Mouse (Mus musculus) C2C12 (cell line): ENCODE results near the gene Dnah8.

Experiments used
- CTCF ChIP-seq: IDR thresholded peaks from one replicate; pipeline ENCODE4 v1.5.1; 2011; ENCODE audit not compliant: control insufficient read depth, insufficient read depth, insufficient read length
- FOSL1 ChIP-seq: IDR thresholded peaks from one replicate; pipeline ENCODE4 v1.8.0; 2011; ENCODE audit warnings: mild to moderate bottlenecking, low read length; ENCODE audit not compliant: poor library complexity, insufficient read depth, severe bottlenecking
- MAX ChIP-seq: IDR thresholded peaks from one replicate; pipeline ENCODE4 v1.6.1; 2011; ENCODE audit warnings: mild to moderate bottlenecking, control low read depth
- MYOD1 ChIP-seq: IDR thresholded peaks from one replicate; pipeline ENCODE4 v1.6.1; 2011; ENCODE audit warnings: low read depth; ENCODE audit not compliant: control insufficient read depth, insufficient read length
- USF1 ChIP-seq: IDR thresholded peaks from one replicate; pipeline ENCODE4 v1.6.1; 2011; ENCODE audit warnings: low read depth, mild to moderate bottlenecking, control low read depth, moderate library complexity

- TF ChIP-seq CTCF: no peak
- no peak for TF ChIP-seq MYOD1
- TF ChIP-seq MAX: no peak
- TF ChIP-seq USF1: no peak
- no peak for TF ChIP-seq FOSL1
Measured at GRCm38 (mm10) chr17:30792396-30792795, 168.2 kb downstream of the Dnah8 start.
